Mouse (Mus musculus) cerebellum, postnatal 25 days (tissue): ENCODE measurements around the gene Nudt9.
"Not testable (repeated sequence)": the region's sequence is repeated elsewhere in the genome, so short reads cannot be mapped to it uniquely, and the experiment has no call there.

Experiments
- DNase-seq, 2 experiments: peaks; one replicate each; pipeline ENCODE4 v3.0.0; 2021; ENCODE audit warnings: mixed read lengths in 2 of 2

Gene Nudt9

GRCm38 (mm10) chr5:104046256-104047199, at the start of gene Nudt9:
TSS of gene Nudt9 (plus strand) at chr5:104046306.
- DNase-seq = peak; percentile 99

GRCm38 (mm10) chr5:103998739-103999138, 47.4 kb upstream of the Nudt9 start:
- DNase-seq = peak; percentile 56 to 79

- peak; percentile 85 to 91 for DNase-seq
These were observed 46.4 kb upstream of the Nudt9 start for GRCm38 (mm10) chr5:103999738-104000137.

- DNase-seq = no peak
These were observed 43.4 kb upstream of the Nudt9 start for GRCm38 (mm10) chr5:104002549-104003255.

- no peak for DNase-seq
These were observed 42.7 kb upstream of the Nudt9 start for GRCm38 (mm10) chr5:104003256-104003931.

GRCm38 (mm10) chr5:104003955-104004354, 42.2 kb upstream of the Nudt9 start:
- no peak for DNase-seq

GRCm38 (mm10) chr5:104006811-104007210, 39.3 kb upstream of the Nudt9 start:
- no peak for DNase-seq

GRCm38 (mm10) chr5:104007801-104008200, 38.3 kb upstream of the Nudt9 start:
- DNase-seq = no peak

GRCm38 (mm10) chr5:104009421-104009820, 36.7 kb upstream of the Nudt9 start:
- DNase-seq = no peak

GRCm38 (mm10) chr5:104010261-104010660, 35.8 kb upstream of the Nudt9 start:
- DNase-seq = no peak

GRCm38 (mm10) chr5:104011419-104011818, 34.7 kb upstream of the Nudt9 start:
- no peak for DNase-seq

GRCm38 (mm10) chr5:104021597-104022378, 24.3 kb upstream of the Nudt9 start, which contains the start of gene Hsd17b11:
TSS of gene Hsd17b11 (minus strand) at chr5:104021919.
- peak; percentile 72 for DNase-seq

- DNase-seq = no peak
These were observed 23.5 kb upstream of the Nudt9 start for GRCm38 (mm10) chr5:104022558-104022957.

- DNase-seq = no peak
These were observed 22.7 kb upstream of the Nudt9 start for GRCm38 (mm10) chr5:104023289-104024020.

- DNase-seq = not testable (repeated sequence)
These were observed 21.9 kb upstream of the Nudt9 start for GRCm38 (mm10) chr5:104024193-104024592.

GRCm38 (mm10) chr5:104024762-104025161, 21.3 kb upstream of the Nudt9 start:
- DNase-seq = no peak

GRCm38 (mm10) chr5:104025245-104025854, 20.8 kb upstream of the Nudt9 start:
- DNase-seq = no peak

- DNase-seq = no peak
These were observed 13.5 kb upstream of the Nudt9 start for GRCm38 (mm10) chr5:104032434-104033097.

- no peak for DNase-seq
These were observed 11.0 kb upstream of the Nudt9 start for GRCm38 (mm10) chr5:104035066-104035465.

GRCm38 (mm10) chr5:104035824-104036223, 10.3 kb upstream of the Nudt9 start:
- DNase-seq = no peak
